Mouse (Mus musculus): ENCODE measurements around the gene Hras.

GRCm38 (mm10) chr7:141167901-141168517 is 25.8 kb downstream of the Hras start:
- TF ChIP-seq CTCF (IDR thresholded peaks at IDR 0.05; ENCODE audit: low read depth) (no peak), EP300 (IDR thresholded peaks at IDR 0.05; ENCODE audit: low read depth) (no peak)

Measured in liver, embryonic 14.5 days (tissue).